Mouse (Mus musculus) neutrophil, adult 5-6 weeks (primary cell): ENCODE results near the gene Alg10b. TPM values are rescaled to one million over a fixed set of nuclear protein-coding genes. Genes with fewer than 3 reads are reported as not detected.
A peak's percentile ranks its signal among the peaks of the same experiment; 100 is the strongest.
"Not testable (repeated sequence)": the region's sequence is repeated elsewhere in the genome, so short reads cannot be mapped to it uniquely, and the experiment has no call there.

Experiments
- ATAC-seq: fragments of 151-379, 151-347 bp; 2 replicates; pipeline ENCODE4 v1.8.0; 2017; ENCODE audit warnings: mild to moderate bottlenecking, moderate TSS enrichment; ENCODE audit not compliant: insufficient number of reproducible peaks, poor library complexity, low FRiP score, severe bottlenecking; ENCODE audit errors: extremely low read depth
- total RNA-seq: library from RNA; stranded (forward); fragments of 200-1000 nt; gene quantifications from 2 replicates; pipeline ENCODE4 v1.2.3, GENCODE M21; 2017

The Alg10b gene
- 17.0 and 18.3 TPM in 2 replicates for total RNA-seq

GRCm38 (mm10) chr15:90223969-90224750 is at the start of gene Alg10b:
Gene Alg10b, plus strand, starts transcription at chr15:90224311.
- ATAC-seq = peak; percentile 95

GRCm38 (mm10) chr15:90183108-90183507 is 41.0 kb upstream of the Alg10b start:
- not testable (repeated sequence) for ATAC-seq

GRCm38 (mm10) chr15:90183511-90183910 is 40.6 kb upstream of the Alg10b start:
- ATAC-seq = no peak

GRCm38 (mm10) chr15:90184743-90185142 is 39.4 kb upstream of the Alg10b start:
- ATAC-seq = no peak

GRCm38 (mm10) chr15:90189477-90189876 is 34.6 kb upstream of the Alg10b start:
- ATAC-seq = no peak

GRCm38 (mm10) chr15:90213946-90214345 is 10.2 kb upstream of the Alg10b start:
- ATAC-seq = no peak

GRCm38 (mm10) chr15:90214913-90215312 is 9.2 kb upstream of the Alg10b start:
- no peak for ATAC-seq

- peak; percentile 58; the same call in 1 of the 2 replicates for ATAC-seq
Observed at GRCm38 (mm10) chr15:90225058-90225575, 1.0 kb downstream of the Alg10b start.

GRCm38 (mm10) chr15:90237657-90238056 is 13.5 kb downstream of the Alg10b start:
- ATAC-seq = no peak

- no peak for ATAC-seq
Observed at GRCm38 (mm10) chr15:90244081-90244480, 20.0 kb downstream of the Alg10b start.

- no peak for ATAC-seq
Observed at GRCm38 (mm10) chr15:90249694-90250093, 25.6 kb downstream of the Alg10b start.

- no peak for ATAC-seq
Observed at GRCm38 (mm10) chr15:90282876-90283275, 58.8 kb downstream of the Alg10b start.
